Mouse (Mus musculus) fat pad, adult 2 months (tissue): ENCODE results near the gene Rasl11a.
"Not testable (repeated sequence)": the region's sequence is repeated elsewhere in the genome, so short reads cannot be mapped to it uniquely, and the experiment has no call there.

ENCODE experiments used
- DNase-seq: peaks from one replicate; pipeline ENCODE4 v3.0.0-alpha.2; 2011; ENCODE audit warnings: low read depth, low spot score; ENCODE audit errors: extremely low read depth

The Rasl11a gene

GRCm38 (mm10) chr5:146841996-146842395 lies 2.9 kb upstream of the Rasl11a start:
- DNase-seq: no peak

GRCm38 (mm10) chr5:146844301-146844941 lies 450 bp upstream of the Rasl11a start:
- DNase-seq: no peak

- DNase-seq: no peak
These were observed 1.6 kb downstream of the Rasl11a start for GRCm38 (mm10) chr5:146846489-146846888.

- no peak for DNase-seq
These were observed 4.2 kb downstream of the Rasl11a start for GRCm38 (mm10) chr5:146848936-146849582.

- DNase-seq: no peak
These were observed 11.2 kb downstream of the Rasl11a start for GRCm38 (mm10) chr5:146856106-146856505.

- DNase-seq: no peak
These were observed 12.7 kb downstream of the Rasl11a start for GRCm38 (mm10) chr5:146857620-146858019.

GRCm38 (mm10) chr5:146858772-146859171 lies 13.9 kb downstream of the Rasl11a start:
- no peak for DNase-seq

GRCm38 (mm10) chr5:146859246-146859645 lies 14.4 kb downstream of the Rasl11a start:
- DNase-seq: no peak

- no peak for DNase-seq
These were observed 15.5 kb downstream of the Rasl11a start for GRCm38 (mm10) chr5:146860222-146860998.

- DNase-seq: no peak
These were observed 16.7 kb downstream of the Rasl11a start for GRCm38 (mm10) chr5:146861588-146861987.

- no peak for DNase-seq
These were observed 20.6 kb downstream of the Rasl11a start for GRCm38 (mm10) chr5:146865511-146865910.

GRCm38 (mm10) chr5:146866277-146866676 lies 21.4 kb downstream of the Rasl11a start:
- DNase-seq: no peak

- DNase-seq: no peak
These were observed 22.5 kb downstream of the Rasl11a start for GRCm38 (mm10) chr5:146867246-146867945.

- DNase-seq: no peak
These were observed 23.1 kb downstream of the Rasl11a start for GRCm38 (mm10) chr5:146867946-146868314.

- DNase-seq: no peak
These were observed 28.2 kb downstream of the Rasl11a start for GRCm38 (mm10) chr5:146872981-146873631.

- DNase-seq: no peak
These were observed 31.2 kb downstream of the Rasl11a start for GRCm38 (mm10) chr5:146876024-146876423.

- DNase-seq: not testable (repeated sequence)
These were observed 33.0 kb downstream of the Rasl11a start for GRCm38 (mm10) chr5:146877882-146878281.

GRCm38 (mm10) chr5:146882261-146882660 lies 37.4 kb downstream of the Rasl11a start:
- DNase-seq: no peak

- no peak for DNase-seq
These were observed 38.2 kb downstream of the Rasl11a start for GRCm38 (mm10) chr5:146883053-146883452.

GRCm38 (mm10) chr5:146883486-146884272 lies 38.8 kb downstream of the Rasl11a start:
- no peak for DNase-seq
